Mouse (Mus musculus) gastrocnemius, postnatal 36 days (tissue): ENCODE data around the gene Pjvk. TPM values are rescaled to one million over a fixed set of nuclear protein-coding genes. Genes with fewer than 3 reads are reported as not detected.

Experiments used
- DNase-seq, 2 experiments: peaks; one replicate each; pipeline ENCODE4 v3.0.0; 2022
- intact Hi-C: fragments of 180-260 bp; cut with DNase I; formaldehyde crosslinking; loops from one replicate; pipeline ENCODE4 v1.15.1; 2025
- total RNA-seq, 2 experiments: library from RNA; stranded (reverse); gene quantifications; 2 replicates each; pipeline ENCODE4 v1.2.3; 2021

Gene Pjvk
- total RNA-seq, 2 experiments from 2014 or later: not detected

- DNase-seq: no peak
- intact Hi-C loops: no loop called here
Measured at GRCm38 (mm10) chr2:76665531-76665930, 17.3 kb downstream of the Pjvk start.

- no peak for DNase-seq
- intact Hi-C loops: no loop called here
Measured at GRCm38 (mm10) chr2:76667200-76667599, 18.9 kb downstream of the Pjvk start.

- no peak for DNase-seq
- intact Hi-C loops: no loop called here
Measured at GRCm38 (mm10) chr2:76671641-76672040, 23.4 kb downstream of the Pjvk start.

- intact Hi-C loops: no loop called here
- no peak for DNase-seq
Measured at GRCm38 (mm10) chr2:76672134-76672745, 24.0 kb downstream of the Pjvk start.

- intact Hi-C loops: no loop called here
- peak; percentile 83 to 87 for DNase-seq
Measured at GRCm38 (mm10) chr2:76672966-76673392, 24.7 kb downstream of the Pjvk start, which contains the start of gene Fkbp7. TSS of gene Fkbp7 (minus strand) at chr2:76673116.

GRCm38 (mm10) chr2:76673472-76674081, 25.3 kb downstream of the Pjvk start:
- intact Hi-C loops: no loop called here
- no peak for DNase-seq

- intact Hi-C loops: no loop called here
- DNase-seq: peak; percentile 68 to 76
Measured at GRCm38 (mm10) chr2:76674725-76675427, 26.6 kb downstream of the Pjvk start, which contains the start of gene Plekha3. TSS of gene Plekha3 (plus strand) at chr2:76675281.

GRCm38 (mm10) chr2:76675451-76675850, 27.2 kb downstream of the Pjvk start:
- no peak for DNase-seq
- intact Hi-C loops: no loop called here

GRCm38 (mm10) chr2:76675949-76676348, 27.7 kb downstream of the Pjvk start:
- intact Hi-C loops: no loop called here
- DNase-seq: no peak

GRCm38 (mm10) chr2:76676401-76677226, 28.3 kb downstream of the Pjvk start:
- DNase-seq: no peak

GRCm38 (mm10) chr2:76682301-76682700, 34.0 kb downstream of the Pjvk start:
- no peak for DNase-seq
- intact Hi-C loops: no loop called here

More at GRCm38 (mm10) chr2:76676401-76677226, 28.3 kb downstream of the Pjvk start:
- intact Hi-C loops: no loop called here

- intact Hi-C loops: no loop called here
- no peak for DNase-seq
Measured at GRCm38 (mm10) chr2:76686986-76687385, 38.7 kb downstream of the Pjvk start.

GRCm38 (mm10) chr2:76687608-76688007, 39.3 kb downstream of the Pjvk start:
- intact Hi-C loops: no loop called here
- DNase-seq: no peak

- intact Hi-C loops: no loop called here
- no peak for DNase-seq
Measured at GRCm38 (mm10) chr2:76688162-76688561, 39.9 kb downstream of the Pjvk start.

GRCm38 (mm10) chr2:76690436-76691204, 42.3 kb downstream of the Pjvk start:
- DNase-seq: peak in 1 of 2 experiments; percentile 42
- intact Hi-C loops: no loop called here

- no peak for DNase-seq
- intact Hi-C loops: no loop called here
Measured at GRCm38 (mm10) chr2:76693765-76694164, 45.5 kb downstream of the Pjvk start.

GRCm38 (mm10) chr2:76695290-76695689, 47.0 kb downstream of the Pjvk start:
- no peak for DNase-seq
- intact Hi-C loops: no loop called here

GRCm38 (mm10) chr2:76702188-76702587, 53.9 kb downstream of the Pjvk start:
- DNase-seq: no peak

GRCm38 (mm10) chr2:76702751-76703150, 54.5 kb downstream of the Pjvk start:
- no peak for DNase-seq
- intact Hi-C loops: no loop called here

More at GRCm38 (mm10) chr2:76702188-76702587, 53.9 kb downstream of the Pjvk start:
- intact Hi-C loops: no loop called here

- no peak for DNase-seq
- intact Hi-C loops: no loop called here
Measured at GRCm38 (mm10) chr2:76705655-76706054, 57.4 kb downstream of the Pjvk start.
